Mouse (Mus musculus): ENCODE data around the gene Gstt1. TPM values are rescaled to one million over a fixed set of nuclear protein-coding genes. Genes with fewer than 3 reads are reported as not detected.

Gene Gstt1
- total and polyA plus RNA-seq, 3 experiments, result 1.3 to 3.8 TPM; not detected in 1

- no peak for DNase-seq (ENCODE audit: low read depth, low spot score)
- H3K9me3 ChIP-seq (replicated peaks; ENCODE audit: insufficient read depth, low read length), result no peaks in the 10 kb centered on the region
- no peak overlapping the region for H3K9ac ChIP-seq (ENCODE audit: control insufficient read depth, low read depth, low read length, poor library complexity, severe bottlenecking)
- H3K4me1 ChIP-seq (ENCODE audit: control insufficient read depth in 1 of 2, insufficient read depth in 2 of 2, low read length in 2 of 2), result peaks cover 0 to 6% of the 10 kb centered on the region in 2 experiments; a peak in 2 of 4 replicates
- H3K27ac ChIP-seq (ENCODE audit: control insufficient read depth, low read depth, low read length), result no peak overlapping the region
- H3K36me3 ChIP-seq (ENCODE audit: control insufficient read depth in 1 of 2, insufficient read depth in 2 of 2, low read length in 2 of 2), result peaks cover 0 to 7% of the 10 kb centered on the region in 2 experiments; a peak in 2 of 4 replicates
- no peaks in the 10 kb centered on the region for H3K79me2 ChIP-seq (ENCODE audit: control insufficient read depth, insufficient read depth, low read length, poor library complexity)
- TF ChIP-seq UBTF (IDR thresholded peaks at IDR 0.05; ENCODE audit: borderline replicate concordance, insufficient read depth, low read depth, low read length), result no peak
- no peak for TF ChIP-seq TCF12 (IDR thresholded peaks at IDR 0.05; ENCODE audit: low read depth, low read length)
- TF ChIP-seq POLR2AphosphoS5 (IDR thresholded peaks at IDR 0.05; ENCODE audit: borderline replicate concordance, low read depth, low read length), result no peak
- TF ChIP-seq KAT2A (conservative IDR thresholded peaks at IDR 0.05; ENCODE audit: low read depth, low read length), result no peak
- no peak for TF ChIP-seq ZKSCAN1 (IDR thresholded peaks at IDR 0.05; ENCODE audit: low read depth, low read length)
- TF ChIP-seq RCOR1 (IDR thresholded peaks at IDR 0.05; ENCODE audit: low read depth, low read length), result no peak
- TF ChIP-seq CHD1 (IDR thresholded peaks at IDR 0.05; ENCODE audit: low read depth, low read length), result no peak
- TF ChIP-seq SMC3 (IDR thresholded peaks at IDR 0.05; ENCODE audit: low read depth, low read length), result no peak
- H3K27me3 ChIP-seq (ENCODE audit: control insufficient read depth in 1 of 2, insufficient read depth in 2 of 2, low read length in 2 of 2), result peaks cover 4 to 7% of the 10 kb centered on the region in 2 experiments
- no peak overlapping the region for H3K4me3 ChIP-seq (ENCODE audit: control insufficient read depth in 1 of 2, insufficient read depth in 1 of 2, low read depth in 2 of 2, low read length in 2 of 2)
Observed at GRCm38 (mm10) chr10:75819882-75820281, 21.5 kb upstream of the Gstt1 start.

DNA sequence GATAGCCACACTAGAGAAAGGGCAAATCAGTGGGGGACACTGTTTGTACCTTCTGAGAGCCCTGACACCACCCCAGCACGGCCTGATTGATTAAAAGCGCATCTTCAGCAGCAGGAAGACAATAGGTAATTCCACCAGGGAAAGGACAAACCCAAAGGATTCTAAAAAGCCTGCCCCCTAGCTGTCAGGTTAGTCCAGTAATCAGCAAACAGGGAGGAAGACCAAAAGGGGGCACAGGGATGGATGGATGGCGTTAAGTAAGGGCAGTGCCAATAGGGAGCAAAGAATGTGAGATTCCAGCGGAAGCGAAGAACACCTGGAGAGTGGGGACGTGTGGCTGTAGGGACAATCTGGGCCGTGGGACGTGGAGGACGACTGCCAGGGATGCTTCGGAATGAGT, 20.3 kb upstream of the Gstt1 start:
- no peak for TF ChIP-seq MXI1 (IDR thresholded peaks at IDR 0.05; ENCODE audit: low read depth, low read length)
- no peak for TF ChIP-seq EP300 (IDR thresholded peaks at IDR 0.05; ENCODE audit: low read depth in 1 of 2, low read length in 2 of 2)
- peak in 1 of 3 experiments; percentile 16; a peak in 2 of 6 replicates for TF ChIP-seq CTCF (IDR thresholded peaks at IDR 0.05 in 2 of 3, conservative IDR thresholded peaks at IDR 0.05 in 1 of 3; ENCODE audit: control insufficient read depth in 1 of 3, insufficient read depth in 1 of 3, low read depth in 2 of 3, low read length in 3 of 3, poor library complexity in 1 of 3, severe bottlenecking in 1 of 3)
- TF ChIP-seq E2F4 (IDR thresholded peaks at IDR 0.05; ENCODE audit: borderline replicate concordance, low read depth, low read length), result no peak
- TF ChIP-seq POLR2A (IDR thresholded peaks at IDR 0.05; ENCODE audit: control insufficient read depth in 1 of 2, insufficient read depth in 1 of 2, low read depth in 1 of 2, low read length in 2 of 2, poor library complexity in 1 of 2), result no peak
- TF ChIP-seq POLR2AphosphoS2 (IDR thresholded peaks at IDR 0.05; ENCODE audit: low read length), result no peak

GRCm38 (mm10) chr10:75804217-75804616, 5.8 kb upstream of the Gstt1 start:
- Histone ChIP-seq H3K27me3 (ENCODE audit: control insufficient read depth in 1 of 2, insufficient read depth in 2 of 2, low read length in 2 of 2) (peaks cover 0 to 2% of the 10 kb centered on the region in 2 experiments), H3K9ac (ENCODE audit: control insufficient read depth, low read depth, low read length, poor library complexity, severe bottlenecking) (no peak overlapping the region), H3K79me2 (ENCODE audit: control insufficient read depth, insufficient read depth, low read length, poor library complexity) (no peaks in the 10 kb centered on the region), H3K4me3 (ENCODE audit: control insufficient read depth in 1 of 2, insufficient read depth in 1 of 2, low read depth in 2 of 2, low read length in 2 of 2) (no peak overlapping the region), H3K9me3 (replicated peaks; ENCODE audit: insufficient read depth, low read length) (no peaks in the 10 kb centered on the region), H3K36me3 (ENCODE audit: control insufficient read depth in 1 of 2, insufficient read depth in 2 of 2, low read length in 2 of 2) (no peaks in the 10 kb centered on the region), H3K27ac (ENCODE audit: control insufficient read depth, low read depth, low read length) (no peak overlapping the region), H3K4me1 (ENCODE audit: control insufficient read depth in 1 of 2, insufficient read depth in 2 of 2, low read length in 2 of 2) (no peaks in the 10 kb centered on the region)
- no peak for DNase-seq (ENCODE audit: low read depth, low spot score)
- TF ChIP-seq MAFK (IDR thresholded peaks at IDR 0.05; ENCODE audit: borderline replicate concordance, low read depth, low read length) (no peak), POLR2AphosphoS5 (IDR thresholded peaks at IDR 0.05; ENCODE audit: borderline replicate concordance, low read depth, low read length) (no peak), CHD1 (IDR thresholded peaks at IDR 0.05; ENCODE audit: low read depth, low read length) (no peak), ETS1 (IDR thresholded peaks at IDR 0.05; ENCODE audit: low read depth, low read length) (no peak), CHD2 (IDR thresholded peaks at IDR 0.05; ENCODE audit: low read length) (no peak), USF1 (IDR thresholded peaks at IDR 0.05; ENCODE audit: low read depth, low read length) (no peak), GATA1 (IDR thresholded peaks at IDR 0.05; ENCODE audit: low read depth, low read length) (no peak), USF2 (IDR thresholded peaks at IDR 0.05; ENCODE audit: borderline replicate concordance in 1 of 2, insufficient read depth in 1 of 2, low read depth in 1 of 2, low read length in 2 of 2) (no peak), KAT2A (conservative IDR thresholded peaks at IDR 0.05; ENCODE audit: low read depth, low read length) (no peak), MXI1 (IDR thresholded peaks at IDR 0.05; ENCODE audit: low read depth, low read length) (no peak), MAZ (IDR thresholded peaks at IDR 0.05; ENCODE audit: low read depth, low read length) (no peak), MAX (IDR thresholded peaks at IDR 0.05; ENCODE audit: low read length) (no peak), SIN3A (IDR thresholded peaks at IDR 0.05; ENCODE audit: low read length) (no peak), POLR2A (IDR thresholded peaks at IDR 0.05; ENCODE audit: control insufficient read depth in 1 of 2, insufficient read depth in 1 of 2, low read depth in 1 of 2, low read length in 2 of 2, poor library complexity in 1 of 2) (no peak), GABPA (IDR thresholded peaks at IDR 0.05; ENCODE audit: low read depth, low read length) (no peak), UBTF (IDR thresholded peaks at IDR 0.05; ENCODE audit: borderline replicate concordance, insufficient read depth, low read depth, low read length) (no peak), ZC3H11A (IDR thresholded peaks at IDR 0.05; ENCODE audit: low read depth, low read length) (no peak)

More for the DNA sequence above, 20.3 kb upstream of the Gstt1 start:
- H3K36me3 ChIP-seq (ENCODE audit: control insufficient read depth in 1 of 2, insufficient read depth in 2 of 2, low read length in 2 of 2), result peaks cover 0 to 3% of the 10 kb centered on the region in 2 experiments; a peak in 1 of 4 replicates
- no peaks in the 10 kb centered on the region for H3K79me2 ChIP-seq (ENCODE audit: control insufficient read depth, insufficient read depth, low read length, poor library complexity)
- H3K9me3 ChIP-seq (replicated peaks; ENCODE audit: insufficient read depth, low read length), result no peaks in the 10 kb centered on the region
- no peaks in the 10 kb centered on the region; a peak in 1 of 4 replicates for H3K4me1 ChIP-seq (ENCODE audit: control insufficient read depth in 1 of 2, insufficient read depth in 2 of 2, low read length in 2 of 2)
- H3K27ac ChIP-seq (ENCODE audit: control insufficient read depth, low read depth, low read length), result no peak overlapping the region
- H3K9ac ChIP-seq (ENCODE audit: control insufficient read depth, low read depth, low read length, poor library complexity, severe bottlenecking), result no peak overlapping the region
- H3K4me3 ChIP-seq (ENCODE audit: control insufficient read depth in 1 of 2, insufficient read depth in 1 of 2, low read depth in 2 of 2, low read length in 2 of 2), result no peak overlapping the region
- DNase-seq (ENCODE audit: low read depth, low spot score), result no peak
- H3K27me3 ChIP-seq (ENCODE audit: control insufficient read depth in 1 of 2, insufficient read depth in 2 of 2, low read length in 2 of 2), result peaks cover 4 to 9% of the 10 kb centered on the region in 2 experiments

Data from MEL (cell line).